Mouse (Mus musculus) cerebellum, postnatal 4 days (tissue): ENCODE results near the gene Smarca5.
A peak's percentile ranks its signal among the peaks of the same experiment; 100 is the strongest.

Experiments used
- DNase-seq, 2 experiments: peaks; one replicate each; pipeline ENCODE4 v3.0.0; 2022; ENCODE audit warnings: low spot score in 2 of 2, mixed read lengths in 1 of 2

Smarca5 gene

GRCm38 (mm10) chr8:80739155-80739924, at the start of gene Smarca5:
Gene Smarca5 (minus strand): TSS chr8:80739497.
- peak; percentile 88 to 95 for DNase-seq

GRCm38 (mm10) chr8:80784559-80784958, 45.3 kb upstream of the Smarca5 start:
- no peak for DNase-seq

- DNase-seq = no peak
Measured at GRCm38 (mm10) chr8:80783271-80783670, 44.0 kb upstream of the Smarca5 start.

GRCm38 (mm10) chr8:80781338-80781737, 42.0 kb upstream of the Smarca5 start:
- DNase-seq = no peak

GRCm38 (mm10) chr8:80780271-80780670, 41.0 kb upstream of the Smarca5 start:
- DNase-seq = no peak

- no peak for DNase-seq
Measured at GRCm38 (mm10) chr8:80776436-80776835, 37.1 kb upstream of the Smarca5 start.

- no peak for DNase-seq
Measured at GRCm38 (mm10) chr8:80772732-80773460, 33.6 kb upstream of the Smarca5 start.

GRCm38 (mm10) chr8:80768451-80768850, 29.2 kb upstream of the Smarca5 start:
- DNase-seq = no peak

- DNase-seq = peak; percentile 78 to 86
Measured at GRCm38 (mm10) chr8:80753017-80753715, 13.9 kb upstream of the Smarca5 start.

GRCm38 (mm10) chr8:80752429-80752828, 13.1 kb upstream of the Smarca5 start:
- DNase-seq = no peak

GRCm38 (mm10) chr8:80749091-80749490, 9.8 kb upstream of the Smarca5 start:
- no peak for DNase-seq

GRCm38 (mm10) chr8:80739932-80740331, 635 bp upstream of the Smarca5 start:
- no peak for DNase-seq

- DNase-seq = peak; percentile 32 to 56
Measured at GRCm38 (mm10) chr8:80738388-80739154, 726 bp downstream of the Smarca5 start.

- DNase-seq = no peak
Measured at GRCm38 (mm10) chr8:80738046-80738387, 1.3 kb downstream of the Smarca5 start.

GRCm38 (mm10) chr8:80732326-80732725, 7.0 kb downstream of the Smarca5 start:
- DNase-seq = no peak

- no peak for DNase-seq
Measured at GRCm38 (mm10) chr8:80714461-80714860, 24.8 kb downstream of the Smarca5 start.

GRCm38 (mm10) chr8:80710670-80711400, 28.5 kb downstream of the Smarca5 start:
- peak in 1 of 2 experiments; percentile 10 for DNase-seq

- DNase-seq = peak; percentile 53 to 69
Measured at GRCm38 (mm10) chr8:80688141-80688540, 51.2 kb downstream of the Smarca5 start.

- DNase-seq = no peak
Measured at GRCm38 (mm10) chr8:80683756-80684335, 55.5 kb downstream of the Smarca5 start.

- no peak for DNase-seq
Measured at GRCm38 (mm10) chr8:80682594-80682993, 56.7 kb downstream of the Smarca5 start.
